Mouse (Mus musculus) kidney, adult 2 months (tissue): ENCODE measurements around the gene Mogs. TPM values are rescaled to one million over a fixed set of nuclear protein-coding genes. Genes with fewer than 3 reads are reported as not detected.
"Not testable (repeated sequence)": the region's sequence is repeated elsewhere in the genome, so short reads cannot be mapped to it uniquely, and the experiment has no call there.

ENCODE experiments used
- DNase-seq: peaks from one replicate; pipeline ENCODE4 v3.0.0; 2021
- H3K27ac ChIP-seq: fragments of 200-500 bp; 2 replicates; pipeline ENCODE4 v1.5.1; 2012; ENCODE audit warnings: low read depth, low read length, control low read depth, inconsistent platforms; ENCODE audit not compliant: insufficient read depth
- H3K27me3 ChIP-seq: fragments of 200-500 bp; replicated peaks from 2 replicates; pipeline ENCODE4 v1.6.1; 2012; ENCODE audit warnings: mild to moderate bottlenecking, moderate library complexity, low read length, inconsistent platforms; ENCODE audit not compliant: control insufficient read depth, insufficient read depth
- H3K36me3 ChIP-seq: fragments of 200-500 bp; 2 replicates; pipeline ENCODE4 v1.6.1; 2012; ENCODE audit warnings: mild to moderate bottlenecking, moderate library complexity, low read length, inconsistent platforms; ENCODE audit not compliant: control insufficient read depth, insufficient read depth
- H3K4me1 ChIP-seq: fragments of 200-500 bp; 2 replicates; pipeline ENCODE4 v1.6.1; 2011; ENCODE audit warnings: low read length; ENCODE audit not compliant: control insufficient read depth, insufficient read depth
- H3K4me3 ChIP-seq: fragments of 200-500 bp; 2 replicates; pipeline ENCODE4 v1.5.1; 2011; ENCODE audit warnings: mild to moderate bottlenecking, low read depth, low read length, control low read depth; ENCODE audit not compliant: insufficient read depth
- CTCF ChIP-seq: fragments of 200-500 bp; conservative IDR thresholded peaks from 2 replicates; pipeline ENCODE4 v1.5.1; 2011; ENCODE audit warnings: low read depth, mild to moderate bottlenecking, control low read depth, low read length, moderate library complexity, mixed read lengths; ENCODE audit not compliant: insufficient read depth, insufficient read length
- POLR2A ChIP-seq: fragments of 200-500 bp; IDR thresholded peaks from one replicate; pipeline ENCODE4 v1.6.1; 2011; ENCODE audit warnings: low read depth, low read length, control low read depth
- WGBS: fragments of 180-500 bp; shearing (Covaris S2); methylation state at CpG from one replicate; pipeline ENCODE4 v1.1.7; 2018; 5-methylcytosine and 5-hydroxymethylcytosine counted together
- polyA plus RNA-seq: library from polyadenylated mRNA; depleted of rRNA; stranded (reverse); fragments of >200 nt; gene quantifications from 2 replicates; pipeline ENCODE4 v1.2.3, GENCODE M21; 2012; rRNA removed

Mogs gene
- polyA plus RNA-seq, 1 experiment = 35.5 TPM

- 0 out of 2 replicates have a peak, but pooled peaks have one; percentile 3 for TF ChIP-seq CTCF
- not testable (repeated sequence) for H3K36me3 ChIP-seq, H3K27ac ChIP-seq, H3K27me3 ChIP-seq, H3K4me3 ChIP-seq, H3K4me1 ChIP-seq
- DNase-seq = peak; percentile 33
- WGBS = 20% methylated on average over 3 of the region's 3 CpGs
Measured at GRCm38 (mm10) chr6:83159456-83159855, 44.2 kb downstream of the Mogs start.

- Histone ChIP-seq H3K4me1 (peaks cover 4% of the 10 kb centered on the region; the same call in 1 of the 2 replicates), H3K27me3 (no peaks in the 10 kb centered on the region), H3K36me3 (no peaks in the 10 kb centered on the region), H3K4me3 (peak overlapping the region; percentile 52; the same call in 1 of the 2 replicates), H3K27ac (no peak overlapping the region)
- 34% methylated on average over 19 of the region's 19 CpGs for WGBS
- TF ChIP-seq CTCF (no peak), POLR2A (no peak)
- DNase-seq = no peak
Measured at GRCm38 (mm10) chr6:83161442-83161841, 46.1 kb downstream of the Mogs start.

GRCm38 (mm10) chr6:83161921-83162641, 46.8 kb downstream of the Mogs start:
- H3K27ac ChIP-seq = no peak overlapping the region
- no peaks in the 10 kb centered on the region for H3K36me3 ChIP-seq
- peak overlapping the region; percentile 52 for H3K4me3 ChIP-seq
- H3K27me3 ChIP-seq = no peaks in the 10 kb centered on the region
- DNase-seq = peak; percentile 84
- no peak for TF ChIP-seq POLR2A
- TF ChIP-seq CTCF = no peak
- peaks cover 4% of the 10 kb centered on the region; the same call in 1 of the 2 replicates for H3K4me1 ChIP-seq
- WGBS = 2% methylated on average over 49 of the region's 49 CpGs

- WGBS = 0% methylated on average over 8 of the region's 8 CpGs
- peak overlapping the region; percentile 52 for H3K4me3 ChIP-seq
Measured at GRCm38 (mm10) chr6:83162701-83163100, 47.4 kb downstream of the Mogs start.

GRCm38 (mm10) chr6:83165026-83165606, 49.8 kb downstream of the Mogs start:
- no peak for DNase-seq
- peaks cover 16% of the 10 kb centered on the region; the same call in 1 of the 2 replicates for H3K4me1 ChIP-seq
- no peaks in the 10 kb centered on the region for H3K27me3 ChIP-seq
- H3K27ac ChIP-seq = peak overlapping the region; percentile 73
- WGBS = under 1% methylated on average over 6 of the region's 6 CpGs
- no peaks in the 10 kb centered on the region for H3K36me3 ChIP-seq
- H3K4me3 ChIP-seq = peak overlapping the region; percentile 51
- TF ChIP-seq CTCF = no peak
- no peak for TF ChIP-seq POLR2A

More at GRCm38 (mm10) chr6:83162701-83163100, 47.4 kb downstream of the Mogs start:
- Histone ChIP-seq H3K36me3 (no peaks in the 10 kb centered on the region), H3K27ac (no peak overlapping the region), H3K4me1 (peaks cover 7% of the 10 kb centered on the region; the same call in 1 of the 2 replicates), H3K27me3 (no peaks in the 10 kb centered on the region)
- DNase-seq = peak; percentile 82
- TF ChIP-seq POLR2A (no peak), CTCF (peak; percentile 83)

- Histone ChIP-seq H3K36me3 (no peaks in the 10 kb centered on the region), H3K4me3 (peak within 1 kb of the TSS; percentile 65), H3K27ac (peak within 1 kb of the TSS; percentile 98), H3K27me3 (no peaks in the 10 kb centered on the region), H3K4me1 (peaks cover 17% of the 10 kb centered on the region; the same call in 1 of the 2 replicates)
- peak; percentile 96 for DNase-seq
- TF ChIP-seq POLR2A (no peak), CTCF (peak; percentile 74)
- WGBS = under 1% methylated on average over 55 of the region's 58 CpGs
Measured at GRCm38 (mm10) chr6:83165607-83166242, 50.4 kb downstream of the Mogs start, which contains the start of gene Dctn1. TSS of gene Dctn1 (plus strand) at chr6:83165920.

GRCm38 (mm10) chr6:83166243-83166630, 50.9 kb downstream of the Mogs start:
- H3K36me3 ChIP-seq = no peaks in the 10 kb centered on the region
- peak overlapping the region; percentile 65 for H3K4me3 ChIP-seq
- peak overlapping the region; percentile 24; the same call in 1 of the 2 replicates for H3K27ac ChIP-seq
- TF ChIP-seq CTCF (0 out of 2 replicates have a peak, but pooled peaks have one; percentile 5), POLR2A (no peak)
- H3K27me3 ChIP-seq = no peaks in the 10 kb centered on the region
- DNase-seq = no peak
- 0% methylated on average over 12 of the region's 12 CpGs for WGBS
- peaks cover 17% of the 10 kb centered on the region; the same call in 1 of the 2 replicates for H3K4me1 ChIP-seq

Other genes starting within 250 kb of the Mogs start
- gene Sema4f, start 175.7 kb upstream of the Mogs start, polyA plus RNA-seq = 0.12 and 0.28 TPM in 2 replicates
- gene M1ap, start 168.6 kb upstream of the Mogs start, polyA plus RNA-seq = 0.16 and 0.22 TPM in 2 replicates
- 4.3 and 4.5 TPM in 2 replicates for gene Dok1, start 82.0 kb upstream of the Mogs start, polyA plus RNA-seq
- 3.1 and 3.6 TPM in 2 replicates for gene Loxl3, start 81.3 kb upstream of the Mogs start, polyA plus RNA-seq
- 442 and 596 TPM in 2 replicates for gene Aup1, start 61.0 kb upstream of the Mogs start, polyA plus RNA-seq
- 39.6 and 40.2 TPM in 2 replicates for gene Htra2, start 60.2 kb upstream of the Mogs start, polyA plus RNA-seq
- 8.8 and 11.0 TPM in 2 replicates for gene Dqx1, start 57.7 kb upstream of the Mogs start, polyA plus RNA-seq
- 0.34 and 0.36 TPM in 2 replicates for gene Tlx2, start 45.2 kb upstream of the Mogs start, polyA plus RNA-seq
- gene Pcgf1, start 37.6 kb upstream of the Mogs start, polyA plus RNA-seq = 18.6 and 20.5 TPM in 2 replicates
- 1.4 and 2.5 TPM in 2 replicates for gene Lbx2, start 29.1 kb upstream of the Mogs start, polyA plus RNA-seq
- 3.0 and 5.9 TPM in 2 replicates for gene Ccdc142, start 13.9 kb upstream of the Mogs start, polyA plus RNA-seq
- 4.3 and 4.4 TPM in 2 replicates for gene Gm42688, start 13.9 kb upstream of the Mogs start, polyA plus RNA-seq
- 91.1 and 91.7 TPM in 2 replicates for gene Mrpl53, start 6.5 kb upstream of the Mogs start, polyA plus RNA-seq
- 203 and 259 TPM in 2 replicates for gene Wbp1, start 6.1 kb downstream of the Mogs start, polyA plus RNA-seq
- gene Ino80b, start 9.9 kb downstream of the Mogs start, polyA plus RNA-seq = 19.0 and 29.8 TPM in 2 replicates
- 73.6 and 96.1 TPM in 2 replicates for gene Rtkn, start 20.0 kb downstream of the Mogs start, polyA plus RNA-seq
- 4.4 and 4.7 TPM in 2 replicates for gene Wdr54, start 40.9 kb downstream of the Mogs start, polyA plus RNA-seq
- 1.4 and 1.6 TPM in 2 replicates for gene 1700003E16Rik, start 40.9 kb downstream of the Mogs start, polyA plus RNA-seq
- 93.1 and 117 TPM in 2 replicates for gene Dctn1, start 50.4 kb downstream of the Mogs start, polyA plus RNA-seq
- 3.3 TPM in 2 replicates for gene Slc4a5, start 104.3 kb downstream of the Mogs start, polyA plus RNA-seq
- gene Mthfd2, start 210.4 kb downstream of the Mogs start, polyA plus RNA-seq = 2.3 and 2.4 TPM in 2 replicates
- gene Mob1a, start 210.5 kb downstream of the Mogs start, polyA plus RNA-seq = 17.9 and 23.5 TPM in 2 replicates
- gene Bola3, start 233.7 kb downstream of the Mogs start, polyA plus RNA-seq = 85.2 and 125 TPM in 2 replicates